Mouse (Mus musculus): ENCODE data around the gene Olfml2a.

Gene Olfml2a

DNA sequence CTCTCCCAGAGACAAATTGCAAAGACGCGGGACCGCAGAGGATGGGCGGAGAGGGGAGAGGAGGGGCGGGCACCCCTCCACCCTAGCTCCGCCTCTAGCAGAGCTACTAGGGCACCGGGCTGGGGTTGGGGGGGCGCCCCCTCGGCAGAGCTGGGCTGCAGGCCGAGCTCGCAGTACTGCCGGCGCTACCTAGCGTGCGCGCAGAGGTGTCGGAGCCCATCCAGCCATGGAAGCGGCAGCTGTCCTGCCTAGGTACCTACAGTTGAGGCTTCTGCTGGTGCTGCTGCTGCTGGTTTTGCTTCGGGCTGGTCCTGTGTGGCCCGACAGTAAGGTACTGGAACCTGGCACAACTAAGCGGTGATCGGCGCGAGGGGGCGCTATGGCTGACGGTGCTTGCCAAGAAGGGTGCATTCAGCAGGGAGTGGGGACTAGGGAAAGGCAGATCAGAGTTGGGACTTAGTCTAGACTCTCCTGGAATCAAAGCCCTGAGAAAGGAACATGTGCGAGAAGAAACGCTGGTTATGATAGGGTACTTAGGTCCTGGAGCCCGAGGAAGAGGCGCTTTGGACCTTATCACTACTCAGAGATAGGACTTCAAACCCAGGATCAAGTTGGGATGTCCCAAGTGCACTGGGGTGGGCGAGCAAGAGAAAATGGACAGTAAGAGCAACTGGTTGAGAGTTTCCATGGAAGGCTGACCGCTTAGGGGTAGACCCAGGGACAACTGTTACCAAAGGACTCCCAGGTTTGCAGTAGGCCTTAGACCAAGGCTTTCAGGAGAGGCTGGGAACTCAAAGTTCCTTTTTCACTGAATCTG is at the start of gene Olfml2a:
Gene Olfml2a, plus strand, starts transcription at position 128 of the 817 bp plus-strand sequence.
- DNase-seq (ENCODE audit: low read depth) = peak; percentile 79

DNA sequence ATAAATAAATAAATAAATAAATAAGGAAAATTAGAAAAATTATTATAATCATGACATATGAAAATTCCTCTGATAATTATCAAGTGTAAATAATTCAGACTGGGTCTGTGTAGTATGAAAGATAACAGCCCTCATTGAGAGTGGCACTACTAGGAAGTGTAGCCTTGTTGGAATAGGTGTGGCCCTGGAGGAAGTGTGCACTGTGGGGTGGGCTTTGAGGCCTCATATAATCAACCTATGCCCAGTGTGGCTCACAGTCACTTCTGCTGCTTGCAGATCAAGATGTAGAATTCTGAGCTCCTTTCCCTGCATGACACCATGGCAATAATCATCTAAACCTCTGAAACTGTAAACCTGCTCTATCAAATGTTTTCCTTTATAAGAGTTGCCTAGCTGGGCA is 28.9 kb upstream of the Olfml2a start:
- DNase-seq (ENCODE audit: low read depth) = no peak

DNA sequence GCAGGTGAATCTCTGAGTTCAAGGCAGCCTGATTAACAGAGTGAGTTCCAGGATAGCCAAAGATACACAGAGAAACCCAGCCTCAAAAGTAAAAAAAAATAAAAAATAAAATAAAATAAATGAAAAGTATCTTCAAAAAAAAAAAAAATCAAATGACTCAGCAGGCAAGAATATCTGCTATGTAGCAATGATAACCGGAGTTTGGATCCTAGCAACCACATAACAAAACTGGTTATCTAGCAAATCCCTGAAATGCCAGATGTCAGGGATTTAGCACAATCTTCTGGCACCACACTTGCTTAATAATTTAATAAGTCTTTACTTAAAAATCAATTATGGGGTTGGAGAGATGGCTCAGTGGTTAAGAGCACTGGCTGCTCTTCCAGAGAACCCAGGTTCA is 27.5 kb upstream of the Olfml2a start:
- no peak for DNase-seq (ENCODE audit: low read depth)

DNA sequence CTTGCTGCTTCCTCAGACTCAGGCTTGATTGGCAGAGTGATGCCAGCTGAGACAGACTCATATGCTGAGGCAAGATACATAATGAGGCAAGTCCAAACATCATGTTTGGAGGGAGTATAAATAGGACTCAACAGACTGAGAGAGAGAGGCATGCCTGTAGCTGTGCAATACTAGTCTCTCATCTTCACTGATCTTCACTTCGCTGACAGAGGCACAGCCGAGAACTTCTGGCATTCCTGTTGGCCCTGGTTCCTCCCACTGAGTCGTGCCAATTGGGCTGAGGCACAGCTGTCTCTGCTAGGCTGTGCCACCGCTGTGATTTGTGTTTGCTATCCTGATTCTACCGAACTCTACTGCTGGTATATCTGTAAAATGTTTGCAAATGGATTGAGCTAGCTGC is 25.7 kb upstream of the Olfml2a start:
- DNase-seq (ENCODE audit: low read depth) = no peak

DNA sequence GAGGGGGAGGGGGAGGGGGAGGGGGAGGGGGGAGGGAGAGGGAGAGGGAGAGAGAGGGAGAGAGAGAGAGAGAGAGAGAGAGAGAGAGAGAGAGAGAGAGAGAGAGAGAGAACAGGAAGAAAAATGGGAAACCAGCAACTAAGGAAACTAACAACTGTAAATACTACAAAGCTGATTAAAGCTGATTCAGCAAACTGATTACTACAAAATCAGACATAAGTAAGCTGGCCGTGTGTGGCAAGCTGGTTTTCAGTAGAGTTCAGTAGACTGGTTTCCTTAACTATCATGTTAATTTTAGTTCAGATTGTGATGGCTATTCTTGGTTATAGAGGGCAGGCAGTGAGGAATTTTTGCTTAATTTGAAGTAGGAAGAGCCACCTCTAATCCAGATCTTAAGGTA is 23.2 kb upstream of the Olfml2a start:
- DNase-seq (ENCODE audit: low read depth) = no peak

DNA sequence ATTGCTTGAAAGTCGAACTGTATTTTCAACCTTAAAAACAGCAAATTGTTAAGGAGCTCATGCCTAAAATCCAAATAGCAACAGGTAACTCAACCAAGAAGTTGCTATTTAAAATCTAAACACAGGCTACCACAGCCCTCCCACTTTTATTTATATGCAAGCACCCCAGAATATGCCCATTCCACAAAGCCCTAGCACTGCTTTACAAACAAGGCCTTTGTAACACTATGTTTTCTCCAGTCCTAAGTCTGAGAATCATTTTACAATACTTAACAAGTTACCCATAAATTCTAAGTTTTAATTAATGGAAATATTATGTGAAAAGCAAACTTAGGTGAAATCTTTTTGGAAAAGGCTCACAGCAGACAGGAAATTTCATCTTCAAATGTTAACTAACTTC is 17.3 kb upstream of the Olfml2a start:
- DNase-seq (ENCODE audit: low read depth) = no peak

DNA sequence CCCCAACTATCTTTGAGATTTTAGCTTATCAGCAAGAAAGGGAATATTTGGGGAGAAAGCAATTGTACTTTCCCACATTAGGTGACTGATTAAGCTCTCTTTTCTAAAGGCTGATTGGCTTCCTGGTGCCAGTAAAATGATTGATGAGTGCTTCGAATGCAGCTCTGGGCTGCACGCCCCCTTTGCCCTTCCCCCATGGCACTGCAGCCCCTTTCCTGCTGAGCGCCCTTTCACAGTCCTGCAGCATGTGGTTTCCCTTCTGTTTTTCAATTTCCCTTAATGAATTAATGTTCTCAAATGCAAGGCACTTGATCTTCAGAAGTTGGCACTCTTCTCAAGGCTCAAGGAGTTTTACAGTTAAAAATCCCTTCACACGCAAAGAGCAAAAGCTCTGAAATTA is 16.8 kb upstream of the Olfml2a start:
- DNase-seq (ENCODE audit: low read depth) = no peak

DNA sequence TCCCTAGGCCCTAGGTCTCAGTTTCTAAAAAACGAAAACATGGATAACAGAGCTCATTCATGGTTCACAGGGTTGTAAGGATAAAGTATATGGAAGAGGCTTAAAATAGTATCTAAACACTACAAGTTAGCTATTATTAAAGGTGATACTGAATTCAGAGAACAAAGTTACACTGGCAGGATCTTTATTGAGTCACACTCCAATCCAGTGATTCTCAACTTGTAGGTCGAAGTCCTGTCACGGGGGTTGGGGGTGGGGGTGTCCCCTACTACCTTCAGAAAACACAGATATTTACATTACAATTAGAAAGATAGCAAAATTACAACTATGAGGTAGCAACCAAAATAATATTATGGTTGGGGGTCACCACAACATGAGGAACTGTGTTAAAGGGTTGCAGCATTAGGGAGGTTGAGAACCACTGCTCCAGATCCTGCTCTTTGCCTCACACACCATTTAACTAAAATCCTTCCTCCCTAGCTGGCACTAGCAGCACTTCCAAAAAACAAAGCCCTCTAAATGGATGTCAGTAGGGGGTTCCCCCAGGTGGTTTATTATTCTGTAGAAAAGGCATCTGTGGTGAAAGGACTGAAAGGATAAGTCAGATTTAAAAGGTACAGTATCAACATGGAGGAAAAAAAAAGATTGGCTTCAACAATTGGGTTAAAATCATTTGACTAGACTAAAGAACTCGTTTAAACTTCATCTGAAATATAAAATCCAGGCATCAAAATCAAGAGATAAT is 14.7 kb upstream of the Olfml2a start:
- no peak for DNase-seq (ENCODE audit: low read depth)

DNA sequence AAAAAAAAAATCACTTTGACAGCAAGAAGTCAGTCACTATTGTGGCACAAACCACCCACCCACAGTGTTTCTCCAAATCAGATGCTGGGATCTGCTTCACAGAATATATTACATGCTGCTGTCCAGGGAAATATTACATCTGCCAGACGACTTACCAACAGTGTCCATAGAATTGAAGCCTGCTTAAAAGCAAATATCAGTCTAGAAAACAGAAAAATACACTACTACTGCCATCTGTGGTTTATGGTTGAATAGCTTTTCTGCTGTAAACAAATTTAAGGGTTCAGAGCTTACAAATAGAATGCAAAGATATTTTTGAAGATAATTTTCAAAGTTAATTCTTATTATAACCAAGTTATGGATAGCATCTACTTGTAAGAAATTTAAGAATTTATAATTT is 10.4 kb upstream of the Olfml2a start:
- DNase-seq (ENCODE audit: low read depth) = no peak

DNA sequence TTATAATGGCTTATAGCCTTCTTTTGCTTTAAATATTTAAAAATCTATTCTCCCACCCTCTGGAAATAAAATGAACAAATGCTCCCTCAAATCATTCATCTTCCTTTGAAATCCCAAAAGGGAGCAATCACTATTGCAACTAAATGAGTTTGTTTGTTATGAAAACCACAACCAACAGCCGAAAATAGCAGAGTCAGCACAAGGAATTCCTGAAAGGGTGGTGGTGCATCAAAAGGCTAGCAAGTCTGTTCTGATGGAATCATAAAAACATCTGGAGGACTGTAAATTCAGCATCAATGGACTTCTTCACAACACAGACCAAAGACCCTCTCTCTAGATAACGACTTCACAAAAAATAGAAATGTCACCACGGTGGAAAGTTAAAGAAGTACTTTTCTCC is 8.3 kb upstream of the Olfml2a start:
- no peak for DNase-seq (ENCODE audit: low read depth)

DNA sequence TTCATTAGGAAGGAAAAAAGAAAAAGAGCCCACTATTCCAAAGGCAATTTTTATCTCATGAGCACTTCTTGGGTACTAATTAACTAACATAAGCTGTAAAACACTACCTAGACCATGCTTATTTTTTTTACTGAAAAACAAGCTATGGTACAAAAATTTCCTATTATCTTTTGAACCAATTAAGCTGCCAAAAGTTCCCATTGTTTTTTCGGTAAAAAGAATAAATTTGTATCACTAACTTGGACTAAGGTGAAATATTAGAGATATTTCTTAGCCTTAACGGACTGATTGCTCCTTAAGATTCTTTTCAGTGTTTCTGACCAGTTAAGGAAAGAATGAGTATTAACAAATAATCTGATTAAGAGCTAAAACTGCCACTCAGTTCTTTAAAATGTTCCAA is 7.9 kb upstream of the Olfml2a start:
- DNase-seq (ENCODE audit: low read depth) = no peak

DNA sequence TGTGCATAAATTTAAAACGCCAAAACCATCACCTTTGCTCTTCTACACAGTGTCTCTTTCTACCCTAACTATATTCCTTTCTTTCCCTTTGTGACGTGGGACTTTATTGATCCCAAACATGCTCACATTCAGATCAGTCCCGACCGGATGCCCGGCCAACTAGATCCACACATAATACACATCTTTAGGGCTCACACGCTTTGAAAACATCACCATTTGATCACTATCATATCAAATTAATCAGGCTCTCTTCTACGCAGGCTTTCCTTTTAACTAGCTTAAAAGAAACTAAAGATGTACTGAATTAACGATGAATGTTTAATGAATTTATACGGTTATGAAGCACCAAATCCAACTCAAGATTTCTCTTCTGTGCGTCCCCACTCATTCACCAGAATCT is 7.2 kb upstream of the Olfml2a start:
- DNase-seq (ENCODE audit: low read depth) = peak; percentile 16

DNA sequence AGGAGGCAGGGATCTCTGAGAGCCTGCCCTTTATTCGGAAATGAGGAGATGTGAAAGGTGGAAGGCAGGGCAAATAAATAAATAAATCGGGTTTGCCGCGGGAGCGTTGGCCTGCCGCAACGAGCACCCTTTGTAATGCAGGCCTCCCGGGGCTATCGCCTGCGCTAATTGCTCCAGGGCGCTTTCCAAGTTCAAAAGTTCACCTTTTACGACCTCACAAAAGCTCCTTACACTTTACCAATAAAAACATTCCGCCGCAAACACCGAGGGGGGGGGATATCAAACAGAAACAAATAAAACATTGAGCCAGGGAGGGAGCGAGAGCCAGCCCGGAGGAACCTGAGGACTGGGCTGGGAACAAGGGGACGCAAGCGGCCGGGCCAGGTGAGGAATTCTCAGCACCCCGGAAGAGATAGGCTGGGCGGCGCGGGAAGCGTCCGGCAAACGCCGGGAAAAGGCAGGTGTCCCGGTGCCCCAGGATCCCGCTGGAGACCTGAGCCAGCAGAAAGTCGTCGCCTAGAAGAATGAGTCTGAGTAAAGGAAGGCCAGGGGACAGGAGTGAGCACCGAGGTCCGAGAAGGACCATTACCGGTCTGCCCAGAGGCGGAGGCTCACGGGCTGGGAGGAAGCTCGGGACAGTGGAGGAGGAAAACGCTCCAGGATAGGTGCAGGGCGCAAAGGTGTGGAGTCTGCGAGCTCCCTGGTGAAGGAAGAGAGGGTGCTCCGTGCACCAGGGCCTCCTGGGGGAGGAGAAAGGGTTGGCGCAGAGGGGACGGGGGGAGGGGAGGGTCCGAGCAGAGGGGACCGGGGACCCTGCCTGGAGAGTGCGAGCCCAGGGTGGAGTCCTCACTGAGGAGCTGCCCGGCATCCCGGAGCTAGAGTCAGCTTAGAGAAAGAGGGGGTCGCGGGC is 6.4 kb upstream of the Olfml2a start:
- peak; percentile 36 for DNase-seq (ENCODE audit: low read depth)

DNA sequence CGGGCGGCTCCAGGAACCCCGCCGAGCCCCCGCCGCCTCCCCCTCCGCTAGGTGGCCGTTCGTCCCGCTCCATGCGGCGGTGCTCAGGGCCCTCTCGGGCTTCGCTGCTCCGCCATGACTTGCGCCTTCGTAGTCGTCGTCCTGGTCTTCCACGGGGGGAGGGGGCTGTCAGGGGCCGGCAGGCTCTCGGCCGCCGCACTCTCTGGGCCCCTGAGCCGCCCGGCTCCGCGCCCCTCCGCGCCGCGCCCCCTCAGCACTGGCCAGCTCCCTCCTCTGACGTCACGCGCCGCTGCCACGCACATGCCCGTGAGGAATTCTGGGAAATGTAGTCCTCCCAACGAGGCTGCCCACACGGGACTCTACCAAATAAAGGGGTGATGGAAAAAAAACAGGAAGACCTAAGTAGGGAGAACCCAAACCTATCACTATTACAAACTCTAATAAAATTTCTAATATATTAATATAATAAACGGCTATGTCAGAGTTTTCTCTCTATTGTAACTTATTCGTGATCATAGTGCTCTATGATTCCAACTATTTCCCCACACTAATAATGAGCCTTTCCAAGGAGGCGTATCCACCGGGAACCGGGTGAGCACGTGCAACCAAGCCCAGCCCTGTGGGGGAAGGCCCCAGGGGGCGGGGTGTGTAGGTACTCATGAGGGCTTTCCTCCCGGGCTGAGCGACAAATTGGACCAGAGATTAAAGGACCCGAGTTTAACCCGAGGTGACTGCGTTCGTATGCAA is 5.5 kb upstream of the Olfml2a start:
- peak; percentile 96 for DNase-seq (ENCODE audit: low read depth)

DNA sequence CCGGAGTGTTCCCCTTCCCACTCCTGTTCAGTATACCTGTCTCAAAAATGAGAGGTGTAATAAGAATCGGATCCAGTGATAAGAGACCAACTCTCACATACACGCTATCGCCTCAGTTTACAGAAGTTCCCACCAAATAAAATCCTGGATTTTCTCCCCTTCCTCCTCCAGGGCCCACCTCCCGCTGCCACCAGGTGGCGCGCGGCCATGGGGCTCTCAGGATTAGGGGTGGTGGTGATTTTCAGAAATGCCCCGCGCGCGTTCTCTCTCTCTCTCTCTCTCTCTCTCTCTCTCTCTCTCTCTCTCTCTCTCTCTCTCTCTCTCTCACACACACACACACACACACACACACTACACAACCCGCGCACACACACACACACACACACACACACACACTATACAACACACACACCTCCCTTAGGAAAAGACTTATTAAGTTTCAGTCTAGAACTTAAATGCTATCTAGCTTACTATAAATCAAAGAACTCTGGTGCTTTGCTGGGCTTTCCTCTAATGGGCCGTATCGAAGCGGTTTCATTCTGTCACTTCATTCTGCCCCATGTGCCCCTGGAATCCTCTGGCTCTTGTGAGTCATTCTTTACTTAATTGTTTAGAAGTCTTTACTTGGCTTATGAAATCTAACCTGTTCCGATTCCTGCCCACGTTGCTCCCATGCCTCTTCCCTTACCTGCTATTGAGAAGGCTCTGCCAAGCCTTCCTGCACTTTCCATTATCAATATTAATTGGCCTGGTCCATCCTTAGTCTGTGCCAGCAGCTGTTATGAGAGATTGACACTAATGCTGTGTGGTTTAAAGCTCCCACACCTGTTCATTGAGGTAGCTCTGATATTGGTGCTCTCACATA is 4.4 kb upstream of the Olfml2a start, which contains the start of gene Nr6a1:
Gene Nr6a1, minus strand, starts transcription at position 574 of the 865 bp plus-strand sequence.
- DNase-seq (ENCODE audit: low read depth) = peak; percentile 75

DNA sequence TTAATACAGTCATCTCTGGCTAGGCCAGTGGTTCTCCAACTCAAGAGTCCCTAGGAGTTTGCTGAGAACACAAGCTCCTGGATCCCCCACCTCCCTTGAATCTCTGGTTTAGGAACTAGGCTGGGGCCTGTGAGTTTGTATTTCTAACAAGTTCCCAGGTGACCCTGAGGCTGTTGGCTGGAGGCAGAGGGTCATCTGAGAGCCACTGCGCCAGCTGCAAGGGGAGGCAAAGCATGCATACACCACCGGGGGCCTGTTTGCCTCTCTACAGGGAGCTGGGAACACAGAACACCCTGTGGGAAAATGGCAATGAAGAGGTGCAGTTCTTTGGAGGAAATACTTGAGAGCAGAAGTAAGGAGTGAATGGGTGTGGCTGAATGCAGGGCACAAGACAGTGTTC is 1.5 kb upstream of the Olfml2a start:
- DNase-seq (ENCODE audit: low read depth) = no peak

DNA sequence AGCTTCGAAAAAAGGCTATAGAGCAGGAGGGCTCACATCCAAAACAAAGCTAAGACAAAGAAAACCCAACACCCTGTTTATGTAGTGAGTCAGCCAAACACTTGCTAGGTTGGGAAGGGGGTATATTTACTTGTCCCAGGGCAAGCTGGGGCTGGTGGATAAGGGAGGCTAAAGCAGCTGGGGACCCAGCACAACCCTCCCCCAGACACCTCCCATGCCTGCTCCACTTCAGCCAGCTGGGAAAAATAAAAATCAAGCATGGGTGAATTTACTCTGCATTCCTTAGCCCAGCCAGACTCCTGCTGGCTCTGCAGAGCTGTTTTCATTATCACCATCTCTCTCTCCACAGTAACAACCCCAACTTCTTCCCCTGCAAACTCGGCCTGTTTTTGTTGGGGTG is 2.2 kb downstream of the Olfml2a start:
- no peak for DNase-seq (ENCODE audit: low read depth)

DNA sequence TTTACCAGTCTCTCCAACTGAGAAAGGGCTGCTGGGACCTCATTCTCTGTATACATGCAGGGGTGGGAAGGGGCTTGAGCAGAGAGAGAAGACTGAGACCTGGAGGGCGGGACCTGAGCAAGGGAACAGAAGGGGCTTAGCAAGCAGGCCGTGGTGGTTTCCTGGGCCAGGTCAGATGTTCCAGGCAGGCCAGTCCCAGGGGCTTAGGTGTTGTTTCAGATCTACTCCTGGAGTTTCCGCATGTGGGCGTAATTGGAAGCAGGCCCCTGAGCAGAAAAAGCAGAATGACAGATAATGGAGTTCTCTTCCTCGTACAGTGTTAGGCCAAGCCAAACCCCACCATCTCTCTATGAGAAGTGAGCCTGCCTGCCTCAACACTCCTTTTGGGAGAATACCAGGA is 3.2 kb downstream of the Olfml2a start:
- no peak for DNase-seq (ENCODE audit: low read depth)

DNA sequence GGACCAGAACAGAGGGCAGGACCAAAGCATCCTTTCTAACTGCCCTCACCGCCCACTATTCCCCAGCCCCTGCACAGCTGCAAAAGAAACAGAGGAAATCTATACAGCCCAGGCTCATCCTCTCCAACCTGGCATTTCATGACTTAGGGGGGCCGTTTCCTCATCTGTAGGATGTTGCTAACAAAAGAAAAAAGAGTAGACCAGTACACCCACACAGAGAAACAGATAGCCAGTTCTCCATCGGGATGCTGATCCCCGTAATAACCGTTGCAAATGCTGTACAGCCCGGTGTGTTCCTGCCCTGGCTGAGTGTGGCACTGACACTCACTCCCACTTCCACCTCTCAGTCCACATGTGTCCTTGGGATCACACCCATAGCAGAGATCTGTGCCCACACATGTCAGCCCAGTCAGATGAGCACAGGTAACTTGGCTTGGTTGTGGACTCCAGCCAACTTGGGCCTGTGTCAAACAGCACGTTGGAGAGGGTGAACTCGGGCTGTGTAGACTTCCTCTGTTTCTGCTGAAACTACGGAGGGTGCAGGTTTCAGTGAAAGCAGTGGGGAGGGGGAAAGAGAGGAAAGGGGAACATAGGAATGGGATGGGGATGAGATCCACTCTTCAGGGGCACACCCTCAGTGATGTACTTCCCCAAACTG is 5.1 kb downstream of the Olfml2a start:
- no peak for DNase-seq (ENCODE audit: low read depth)

DNA sequence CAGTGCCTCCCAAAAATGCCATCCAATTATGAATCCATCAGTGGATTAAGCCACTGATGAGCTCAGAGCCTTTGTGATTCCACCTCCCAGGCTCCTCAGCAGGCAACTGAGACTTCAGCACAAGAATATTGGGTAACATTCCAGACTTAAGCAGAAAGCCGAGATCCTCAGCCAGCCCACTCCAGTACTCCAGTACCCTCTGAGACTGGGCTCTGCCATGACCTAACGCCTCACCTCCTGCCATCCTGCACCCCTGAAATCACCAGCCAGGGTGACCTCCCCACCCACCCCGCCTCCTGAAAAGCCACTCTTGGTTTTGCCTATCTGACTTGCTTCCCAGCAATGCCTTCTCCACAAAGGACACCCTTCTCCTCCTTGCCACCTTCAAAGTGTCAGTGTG is 5.6 kb downstream of the Olfml2a start:
- no peak for DNase-seq (ENCODE audit: low read depth)
